Mouse (Mus musculus): Measurements from ENCODE around the gene Fam111a. TPM values are rescaled to one million over a fixed set of nuclear protein-coding genes. Genes with fewer than 3 reads are reported as not detected.

The Fam111a gene
- polyA plus RNA-seq (2012; rRNA removed; ENCODE audit: low replicate concordance): 2.7 and 4.5 TPM in 2 replicates

GRCm38 (mm10) chr19:12545440-12545839 lies at the start of gene Fam111a:
Fam111a (plus strand) TSS chr19:12545740.

DNA sequence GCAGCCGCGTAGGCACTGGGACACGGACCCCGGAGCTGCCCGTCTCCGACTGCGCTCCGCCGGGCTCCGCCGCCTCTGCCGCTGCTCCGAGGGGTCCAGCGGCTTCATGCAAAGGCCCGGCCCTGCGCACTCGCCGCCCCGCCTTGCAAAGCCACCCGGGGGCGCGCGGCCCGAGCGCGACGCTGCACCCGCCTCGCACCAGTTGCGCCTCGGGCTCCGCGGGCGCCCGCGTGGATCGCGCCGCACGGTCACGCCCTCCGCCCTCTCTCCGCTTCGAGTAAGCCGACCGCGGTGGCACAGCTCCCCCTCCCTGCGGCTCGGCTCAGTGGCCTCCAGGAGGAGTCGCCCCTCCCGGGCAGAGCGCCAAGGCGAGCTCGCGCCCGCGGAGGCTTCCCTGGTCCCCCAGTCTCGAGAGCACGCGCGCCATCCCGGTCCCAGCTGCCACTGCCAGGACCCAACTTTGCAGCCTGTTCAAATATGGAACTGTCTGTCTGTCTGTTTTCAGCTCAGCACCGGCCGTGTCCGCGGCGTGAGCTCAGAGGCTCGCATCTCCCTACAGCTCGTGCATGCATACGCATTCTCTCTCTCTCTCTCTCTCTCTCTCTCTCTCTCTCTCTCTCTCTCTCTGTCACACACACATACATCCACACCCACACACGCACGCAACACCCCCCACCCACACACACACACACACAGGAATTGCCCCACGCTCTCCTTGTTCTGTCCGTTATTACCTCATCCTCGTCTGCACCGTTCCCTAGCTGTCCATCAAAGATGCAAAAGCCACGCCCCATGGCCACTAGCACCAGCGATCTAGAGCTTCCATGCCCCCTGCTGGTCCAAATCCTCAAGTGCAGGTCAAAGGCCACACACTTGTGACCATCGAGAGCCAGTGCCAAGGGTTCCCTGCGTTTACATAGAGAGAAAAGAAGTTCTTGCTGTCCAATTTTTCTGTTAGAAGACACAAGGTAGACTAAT lies 43.9 kb upstream of the Fam111a start, which contains the start of gene Dtx4:
TSS of gene Dtx4 (minus strand) at position 85 of the 978 bp plus-strand sequence.

DNA sequence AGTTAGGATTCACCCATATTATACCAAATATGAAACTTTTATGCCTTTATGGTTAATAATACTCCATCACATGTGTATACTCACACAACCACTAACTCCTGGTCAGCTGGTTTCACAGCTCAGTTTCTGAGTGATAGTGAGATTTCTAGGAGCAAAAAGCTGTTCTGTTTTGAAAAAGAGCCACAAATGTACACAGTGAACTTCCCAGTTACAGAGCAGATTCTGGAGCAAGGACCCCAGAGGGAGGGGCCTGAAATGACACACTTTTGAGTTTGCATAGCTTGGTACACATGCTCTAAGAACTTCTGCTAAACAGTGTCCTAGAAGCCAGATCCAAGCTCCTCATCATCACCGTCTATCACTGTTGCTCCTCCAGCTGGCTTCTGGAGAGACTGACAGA lies 54.1 kb downstream of the Fam111a start, which contains the start of gene Gm4952:
TSS of gene Gm4952 (plus strand) at position 301 of the 400 bp plus-strand sequence.

GRCm38 (mm10) chr19:12633176-12633575 lies 87.6 kb downstream of the Fam111a start, which contains the start of gene Glyat:
Glyat (plus strand) TSS chr19:12633308.

Other genes starting within 250 kb of the Fam111a start
- gene Olfr1436, start 246.6 kb upstream of the Fam111a start, polyA plus RNA-seq (2012; rRNA removed; ENCODE audit: low replicate concordance): not detected in 2 replicates
- not detected in 2 replicates for gene Olfr1437, start 220.6 kb upstream of the Fam111a start, polyA plus RNA-seq (2012; rRNA removed; ENCODE audit: low replicate concordance)
- gene Olfr1438-ps1, start 209.8 kb upstream of the Fam111a start, polyA plus RNA-seq (2012; rRNA removed; ENCODE audit: low replicate concordance): not detected in 2 replicates
- gene Olfr1440, start 158.5 kb upstream of the Fam111a start, polyA plus RNA-seq (2012; rRNA removed; ENCODE audit: low replicate concordance): not detected in 2 replicates
- not detected in 2 replicates for gene Olfr1441, start 128.3 kb upstream of the Fam111a start, polyA plus RNA-seq (2012; rRNA removed; ENCODE audit: low replicate concordance)
- not detected in 2 replicates for gene Pfpl, start 117.8 kb upstream of the Fam111a start, polyA plus RNA-seq (2012; rRNA removed; ENCODE audit: low replicate concordance)
- gene Mpeg1, start 85.0 kb upstream of the Fam111a start, polyA plus RNA-seq (2012; rRNA removed; ENCODE audit: low replicate concordance): 9.0 and 31.8 TPM in 2 replicates
- 28.3 and 35.4 TPM in 2 replicates for gene Dtx4, start 44.3 kb upstream of the Fam111a start, polyA plus RNA-seq (2012; rRNA removed; ENCODE audit: low replicate concordance)
- 0.06 TPM in 1 of 2 replicates, not detected in the other for gene Gm4952, start 54.2 kb downstream of the Fam111a start, polyA plus RNA-seq (2012; rRNA removed; ENCODE audit: low replicate concordance)
- gene Glyat, start 87.6 kb downstream of the Fam111a start, polyA plus RNA-seq (2012; rRNA removed; ENCODE audit: low replicate concordance): not detected in 2 replicates
- not detected in 2 replicates for gene Olfr1442, start 124.7 kb downstream of the Fam111a start, polyA plus RNA-seq (2012; rRNA removed; ENCODE audit: low replicate concordance)
- gene Olfr1443, start 132.4 kb downstream of the Fam111a start, polyA plus RNA-seq (2012; rRNA removed; ENCODE audit: low replicate concordance): not detected in 2 replicates
- not detected in 2 replicates for gene Keg1, start 150.0 kb downstream of the Fam111a start, polyA plus RNA-seq (2012; rRNA removed; ENCODE audit: low replicate concordance)
- 0.66 and 0.76 TPM in 2 replicates for gene Cntf, start 219.9 kb downstream of the Fam111a start, polyA plus RNA-seq (2012; rRNA removed; ENCODE audit: low replicate concordance)

Measured in subcutaneous adipose tissue, adult 2 months (tissue).